Mouse (Mus musculus) right cerebral cortex, postnatal 10 days (tissue): Measurements from ENCODE around the gene Cyp2e1.

Experiments used
- DNase-seq, 2 experiments: peaks; one replicate each; pipeline ENCODE4 v3.0.0; 2021; ENCODE audit warnings: low spot score in 2 of 2

Gene Cyp2e1

DNA sequence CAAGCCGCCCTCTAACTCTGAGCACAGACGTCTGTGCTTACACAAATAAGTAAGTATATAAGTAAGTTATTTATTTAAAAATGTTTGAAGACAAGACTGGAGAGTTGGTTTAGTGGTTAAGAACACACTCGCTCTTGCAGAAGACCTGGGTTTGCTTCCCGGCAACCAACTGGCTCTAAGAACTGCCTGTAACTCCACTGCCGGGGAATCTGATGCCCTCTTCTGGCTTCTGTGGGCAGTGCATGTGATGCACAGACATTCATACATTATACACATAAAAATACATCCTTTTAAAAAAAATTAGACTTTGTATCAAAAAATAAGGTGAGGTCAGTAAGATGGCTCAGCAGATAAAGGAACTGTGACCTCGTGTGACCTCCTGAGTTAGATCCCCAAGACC, 47.0 kb downstream of the Cyp2e1 start:
- DNase-seq = no peak

DNA sequence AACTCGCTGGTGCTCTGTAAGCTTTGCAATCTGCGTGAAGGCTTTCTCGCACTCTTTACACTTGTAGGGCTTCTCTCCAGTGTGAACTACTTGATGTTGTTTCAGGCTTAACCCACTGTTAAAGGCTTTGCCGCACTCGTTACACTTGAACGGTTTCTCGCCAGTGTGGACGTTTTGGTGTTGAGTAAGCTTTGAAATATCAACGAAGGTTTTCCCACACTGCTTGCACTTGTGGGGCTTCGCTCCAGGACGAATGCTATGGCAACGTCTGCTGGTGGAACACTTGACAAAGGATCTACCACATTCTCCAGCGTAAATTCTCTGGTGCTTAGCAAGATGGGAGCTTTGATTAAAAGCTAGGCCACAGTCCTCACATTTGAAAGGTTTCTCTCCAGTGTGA, 48.2 kb downstream of the Cyp2e1 start:
- peak; percentile 69 to 73 for DNase-seq

DNA sequence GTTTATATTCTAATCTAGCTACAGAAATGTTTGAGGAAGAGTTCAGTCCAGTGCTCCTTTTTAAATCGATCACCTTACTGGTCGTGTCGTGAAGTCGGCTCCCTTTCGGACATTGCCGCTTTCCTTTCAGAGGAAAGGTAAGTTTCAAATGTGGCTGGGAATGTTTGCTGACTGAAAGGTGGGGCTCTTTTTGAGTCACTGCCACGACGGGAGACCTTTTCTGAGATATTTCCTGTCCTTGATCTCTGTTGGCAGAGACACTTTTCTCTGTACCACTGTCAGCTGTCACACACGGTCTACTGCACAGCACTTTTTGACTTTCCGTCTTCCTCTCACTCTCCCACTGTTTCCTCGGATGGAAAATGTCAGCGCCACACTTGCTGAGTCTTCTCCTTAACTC, 49.3 kb downstream of the Cyp2e1 start:
- DNase-seq = no peak

DNA sequence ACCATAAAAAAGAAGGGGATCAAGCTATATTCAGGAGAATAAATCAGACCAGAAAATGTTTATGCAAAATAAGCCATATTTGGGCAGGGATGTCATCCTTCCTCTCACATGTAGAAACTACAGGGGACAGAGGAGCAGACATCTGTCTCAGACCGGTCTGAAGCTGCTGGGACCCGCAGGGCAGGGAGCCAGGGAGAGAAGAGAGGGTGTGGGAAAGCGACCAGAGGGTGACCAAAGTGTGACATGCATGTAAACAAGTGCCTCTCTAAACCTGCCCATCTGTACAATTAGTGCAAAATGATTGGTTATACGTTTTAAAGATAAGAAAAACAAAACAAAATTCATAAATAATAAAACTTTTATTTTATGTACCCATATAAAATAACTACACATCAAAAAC, 56.6 kb downstream of the Cyp2e1 start:
- peak in 1 of 2 experiments; percentile 39 for DNase-seq

DNA sequence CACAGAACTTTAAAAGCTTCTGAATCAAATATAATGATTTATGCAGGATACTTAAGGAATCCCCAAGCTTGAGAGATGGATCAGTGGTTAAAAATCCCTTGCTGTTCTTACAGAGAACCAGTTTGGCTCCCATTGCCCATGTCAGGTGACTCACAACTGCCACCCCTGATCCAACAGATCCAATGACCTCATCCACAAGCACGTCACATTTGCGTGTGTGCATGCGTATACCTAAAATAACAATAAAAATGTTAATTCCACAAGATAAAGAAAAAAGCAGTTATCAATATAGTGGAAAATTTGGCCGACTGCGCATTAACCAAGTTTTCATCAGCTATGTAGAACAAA, 57.7 kb downstream of the Cyp2e1 start:
- no peak for DNase-seq

DNA sequence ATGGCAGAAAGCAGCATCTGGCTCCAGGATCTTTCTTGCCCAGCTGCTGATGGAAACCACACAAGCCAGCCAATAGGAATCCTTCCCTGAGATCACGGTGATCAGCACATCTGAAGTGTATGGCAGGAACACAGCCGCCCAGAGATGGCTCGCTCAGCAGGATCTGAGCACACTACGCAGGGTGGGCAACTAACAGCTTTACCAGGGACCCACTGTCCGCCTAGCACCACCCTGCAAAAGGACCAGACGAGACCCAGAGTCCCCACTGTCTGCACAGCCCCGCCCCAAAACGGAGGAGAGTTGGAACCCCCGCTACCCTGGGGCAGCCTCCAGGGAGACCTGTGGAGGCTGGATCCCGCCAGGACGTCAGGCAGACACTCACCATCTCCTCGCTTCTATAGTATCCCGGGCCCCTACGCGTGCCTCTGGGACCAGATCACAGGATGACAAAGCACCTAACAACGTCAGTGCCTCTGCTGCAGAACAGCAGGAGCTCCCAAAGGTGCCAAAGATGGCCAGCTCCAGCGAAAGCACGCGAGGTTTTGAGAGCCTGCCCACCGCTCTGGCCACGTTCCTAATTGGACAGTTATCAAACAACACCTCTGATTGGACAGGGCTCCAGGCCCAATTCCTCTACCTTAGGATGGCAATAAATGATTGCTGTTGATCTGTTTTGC, 58.3 kb downstream of the Cyp2e1 start, which contains the start of gene Zfp941:
Zfp941 (minus strand) TSS at position 526 of the 677 bp plus-strand sequence.
- peak; percentile 82 to 89 for DNase-seq

DNA sequence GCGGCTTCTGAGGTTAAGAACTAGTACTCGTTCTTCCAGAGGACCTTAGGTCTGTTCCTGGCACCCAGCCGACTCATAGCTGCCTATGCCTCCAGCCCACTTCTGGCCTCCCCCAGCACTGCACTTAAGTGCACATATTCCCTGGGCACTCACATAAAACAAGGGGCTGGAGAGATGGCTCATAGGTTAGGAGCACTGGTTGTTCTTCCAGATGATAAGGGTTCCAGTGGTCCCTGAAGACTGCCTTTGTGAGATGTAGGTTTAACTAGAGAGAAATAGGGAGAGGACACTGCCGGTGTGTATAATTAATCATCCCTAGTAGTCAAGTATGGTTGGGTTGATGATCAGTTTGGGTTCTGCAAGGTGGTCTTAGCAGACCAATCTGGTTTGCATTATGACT, 59.2 kb downstream of the Cyp2e1 start:
- DNase-seq = no peak
